Mouse (Mus musculus): ENCODE results near the gene Alg14. TPM values are rescaled to one million over a fixed set of nuclear protein-coding genes. Genes with fewer than 3 reads are reported as not detected.

Gene Alg14
- total RNA-seq, 4 experiments from 2014 or later, result 7.5 to 12.4 (median 10.9) TPM

GRCm38 (mm10) chr3:121365131-121365530 is 73.6 kb downstream of the Alg14 start:
- peak; percentile 29 for DNase-seq (ENCODE audit: low spot score)

GRCm38 (mm10) chr3:121368616-121369015 is 77.0 kb downstream of the Alg14 start:
- DNase-seq (ENCODE audit: low spot score), result no peak

GRCm38 (mm10) chr3:121369517-121369916 is 77.9 kb downstream of the Alg14 start:
- DNase-seq (ENCODE audit: low spot score), result no peak

DNA sequence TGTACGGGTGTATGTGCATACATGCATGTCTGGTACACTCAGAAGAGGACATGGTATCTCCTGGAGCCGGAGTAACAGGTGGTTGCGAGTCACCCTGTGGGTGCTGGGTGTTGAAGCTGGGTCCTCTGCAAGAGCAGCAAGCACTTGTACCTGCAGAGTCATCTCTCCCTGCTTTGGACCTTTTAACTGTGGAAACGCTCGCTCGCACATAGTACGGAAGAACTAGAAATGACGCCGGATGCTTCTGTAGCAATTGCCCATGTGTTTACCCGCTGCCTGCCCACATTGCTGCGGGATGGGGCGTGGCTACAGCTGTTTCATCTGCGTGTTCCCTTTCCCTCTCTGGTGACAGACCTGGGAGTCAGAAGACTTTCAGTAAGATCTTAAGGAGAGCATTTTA is 78.7 kb downstream of the Alg14 start:
- DNase-seq (ENCODE audit: low spot score), result no peak

- peak; percentile 36 for DNase-seq (ENCODE audit: low spot score)
Measured at GRCm38 (mm10) chr3:121370830-121371526, 79.4 kb downstream of the Alg14 start.

DNA sequence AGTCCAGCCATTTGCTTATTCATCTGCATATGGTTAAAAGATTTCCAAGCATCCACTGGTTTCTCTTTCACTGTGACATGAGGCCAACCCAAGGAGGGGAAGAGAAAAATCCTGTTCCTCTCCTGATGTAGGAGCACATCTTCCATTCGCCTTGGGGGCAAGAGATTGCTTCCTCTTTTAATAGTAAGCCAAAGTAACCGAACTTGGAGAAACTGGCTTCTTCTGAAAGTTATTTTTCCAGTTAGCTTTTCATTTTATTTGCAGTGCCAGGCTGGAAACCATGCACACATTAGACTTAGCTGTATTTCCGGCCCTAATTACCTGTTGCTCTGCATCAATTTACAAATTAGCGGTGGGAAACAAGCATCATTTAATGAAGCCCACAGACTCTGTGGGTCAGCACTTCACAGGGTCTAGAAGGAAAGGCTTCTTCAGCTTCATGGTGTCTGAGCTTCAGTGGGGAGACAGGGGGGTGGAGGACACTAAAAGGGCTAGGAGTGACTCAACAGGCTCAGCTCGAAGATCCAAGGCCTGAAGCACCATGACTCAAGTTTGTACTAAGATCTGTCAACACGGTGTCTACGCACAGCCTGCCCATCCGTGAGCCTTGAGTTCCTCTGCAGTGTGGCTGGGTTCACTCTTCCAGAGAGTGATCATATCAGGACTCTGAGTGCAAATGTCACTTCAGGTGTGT is 80.1 kb downstream of the Alg14 start:
- no peak for DNase-seq (ENCODE audit: low spot score)

GRCm38 (mm10) chr3:121373897-121374441 is 82.4 kb downstream of the Alg14 start:
- DNase-seq (ENCODE audit: low spot score), result no peak

DNA sequence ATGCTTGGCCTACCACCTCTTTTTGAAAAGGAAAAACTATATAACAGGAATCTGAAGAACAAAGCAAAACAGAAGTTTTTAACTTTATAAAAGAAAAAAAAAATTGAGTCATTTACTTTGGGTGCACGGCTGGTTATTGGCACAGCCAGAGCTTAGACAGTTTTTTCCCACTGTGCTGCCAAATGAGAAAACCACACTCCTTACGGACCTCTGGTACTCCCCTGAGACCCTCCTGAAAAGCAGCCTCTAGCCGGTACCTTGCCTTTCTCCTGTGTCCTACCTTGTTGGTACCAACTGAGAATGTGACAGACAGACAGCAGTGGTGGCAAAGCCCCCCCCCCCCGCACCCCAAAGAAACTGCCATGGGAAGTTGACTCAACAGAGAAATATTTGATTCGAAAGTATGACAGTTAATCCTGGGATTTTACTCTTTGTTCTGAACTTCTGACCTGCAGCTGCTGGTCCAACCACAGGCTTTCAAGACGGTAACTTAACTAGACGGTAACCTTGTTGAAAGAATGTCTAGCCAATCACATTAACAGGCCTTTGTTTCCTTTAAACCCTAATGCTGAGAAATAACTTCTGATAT is 84.1 kb downstream of the Alg14 start:
- DNase-seq (ENCODE audit: low spot score), result no peak

GRCm38 (mm10) chr3:121378708-121379612 is 87.4 kb downstream of the Alg14 start:
- peak; percentile 24 for DNase-seq (ENCODE audit: low spot score)

DNA sequence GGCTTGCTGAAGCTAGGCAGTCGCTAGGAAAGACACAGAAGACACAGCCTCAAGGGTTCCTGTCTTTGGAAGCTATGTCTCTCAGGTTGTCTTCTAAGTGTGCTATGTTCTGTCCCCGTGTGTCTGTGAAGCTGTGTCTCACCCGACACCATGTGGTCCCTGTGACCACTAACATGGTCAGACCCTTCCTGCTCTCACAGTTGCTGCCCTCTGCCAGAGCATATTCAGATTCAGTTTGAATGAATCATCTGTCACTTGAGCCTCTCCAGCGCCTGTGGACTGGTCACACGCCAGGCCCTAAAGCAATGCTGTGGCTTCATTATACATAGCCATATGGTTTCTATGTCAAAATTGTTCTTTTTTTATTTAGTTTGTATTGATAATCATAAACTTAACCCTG is 88.1 kb downstream of the Alg14 start:
- no peak for DNase-seq (ENCODE audit: low spot score)

- no peak for DNase-seq (ENCODE audit: low spot score)
Measured at GRCm38 (mm10) chr3:121387471-121388009, 96.0 kb downstream of the Alg14 start.

DNA sequence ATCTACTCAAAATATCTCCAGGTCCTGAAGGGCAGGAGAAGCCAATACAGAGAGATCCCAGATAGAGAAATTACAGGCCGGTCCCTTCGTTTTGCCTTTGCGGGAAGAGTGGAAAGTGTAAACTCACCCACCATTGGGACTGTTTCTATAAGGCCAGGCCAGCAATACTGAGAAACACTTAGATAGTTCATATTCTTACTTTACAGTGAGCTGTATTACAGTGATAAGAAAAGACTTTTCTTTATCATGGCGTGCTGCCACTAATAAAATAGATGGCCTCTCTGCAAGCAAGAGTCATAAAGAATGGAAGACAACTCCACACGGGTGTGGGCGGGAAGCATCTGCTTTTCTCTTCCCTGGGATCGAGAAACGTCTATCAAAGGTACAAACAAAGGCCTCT is 97.8 kb downstream of the Alg14 start:
- no peak for DNase-seq (ENCODE audit: low spot score)

GRCm38 (mm10) chr3:121389860-121390530 is 98.4 kb downstream of the Alg14 start:
- DNase-seq (ENCODE audit: low spot score), result no peak

GRCm38 (mm10) chr3:121390724-121391123 is 99.2 kb downstream of the Alg14 start:
- DNase-seq (ENCODE audit: low spot score), result no peak

GRCm38 (mm10) chr3:121395588-121396295 is 104.2 kb downstream of the Alg14 start:
- no peak for DNase-seq (ENCODE audit: low spot score)

GRCm38 (mm10) chr3:121396561-121396960 is 105.0 kb downstream of the Alg14 start:
- no peak for DNase-seq (ENCODE audit: low spot score)

- DNase-seq (ENCODE audit: low spot score), result no peak
Measured at GRCm38 (mm10) chr3:121397007-121397406, 105.4 kb downstream of the Alg14 start.

DNA sequence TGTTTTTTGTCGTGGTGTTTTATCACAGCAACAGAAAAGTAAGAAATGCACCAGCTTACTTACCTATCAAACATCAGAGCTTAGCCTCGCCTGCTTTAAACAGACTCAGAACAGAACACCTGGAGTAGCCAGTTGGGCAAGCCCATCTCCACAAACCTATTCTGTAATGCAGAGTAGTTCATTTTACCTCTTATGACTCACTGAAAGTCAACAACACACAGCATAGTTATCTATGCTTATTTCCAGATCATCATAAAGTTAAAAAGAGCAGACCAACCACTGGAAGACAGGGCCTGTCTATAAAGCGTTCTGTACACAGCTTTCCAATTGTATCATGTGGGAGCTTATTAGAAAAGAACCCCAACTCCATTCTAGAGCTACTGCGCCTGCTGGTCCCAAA is 109.8 kb downstream of the Alg14 start:
- DNase-seq (ENCODE audit: low spot score), result no peak

GRCm38 (mm10) chr3:121402096-121402495 is 110.5 kb downstream of the Alg14 start:
- no peak for DNase-seq (ENCODE audit: low spot score)

- DNase-seq (ENCODE audit: low spot score), result no peak
Measured at GRCm38 (mm10) chr3:121403449-121403848, 111.9 kb downstream of the Alg14 start.

All from heart, adult 8-10 months (tissue).